Mouse (Mus musculus): Measurements from ENCODE around the gene Kctd12. TPM values are rescaled to one million over a fixed set of nuclear protein-coding genes. Genes with fewer than 3 reads are reported as not detected.

Kctd12 gene
- polyA plus RNA-seq, 1 experiment from 2014 or later, result 12.7 TPM

DNA sequence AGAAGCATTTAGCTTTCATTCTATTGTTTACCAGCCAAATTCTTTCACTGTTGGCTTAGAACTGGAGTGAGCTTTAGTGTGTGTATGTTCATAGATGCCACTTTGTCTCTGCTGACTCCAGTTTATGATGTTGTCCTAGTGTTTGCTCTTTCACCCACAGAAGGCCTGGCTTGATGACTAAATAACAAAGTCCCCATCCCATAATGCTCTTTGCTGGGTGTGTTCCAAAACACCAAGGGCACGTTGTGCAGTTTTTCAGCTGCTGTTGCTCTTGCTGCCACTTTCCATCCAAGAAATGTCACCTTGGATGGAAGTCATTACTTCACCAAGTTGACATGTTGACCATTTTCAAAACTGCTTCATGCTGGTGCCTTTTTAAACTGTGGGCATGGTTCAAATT, 30.5 kb downstream of the Kctd12 start:
- no peaks in the 10 kb centered on the region for H3K27me3 ChIP-seq
- H3K4me2 ChIP-seq (replicated peaks), result no peak overlapping the region
- WGBS, result 71% methylated on average over 1 of the region's 1 CpGs
- H3K27ac ChIP-seq (replicated peaks), result no peak overlapping the region
- H3K36me3 ChIP-seq, result no peaks in the 10 kb centered on the region
- no peak overlapping the region for H3K4me3 ChIP-seq
- H3K4me1 ChIP-seq, result no peaks in the 10 kb centered on the region
- ATAC-seq (replicated peaks), result no peak
- no peak overlapping the region for H3K9ac ChIP-seq (replicated peaks)
- no peaks in the 10 kb centered on the region for H3K9me3 ChIP-seq

DNA sequence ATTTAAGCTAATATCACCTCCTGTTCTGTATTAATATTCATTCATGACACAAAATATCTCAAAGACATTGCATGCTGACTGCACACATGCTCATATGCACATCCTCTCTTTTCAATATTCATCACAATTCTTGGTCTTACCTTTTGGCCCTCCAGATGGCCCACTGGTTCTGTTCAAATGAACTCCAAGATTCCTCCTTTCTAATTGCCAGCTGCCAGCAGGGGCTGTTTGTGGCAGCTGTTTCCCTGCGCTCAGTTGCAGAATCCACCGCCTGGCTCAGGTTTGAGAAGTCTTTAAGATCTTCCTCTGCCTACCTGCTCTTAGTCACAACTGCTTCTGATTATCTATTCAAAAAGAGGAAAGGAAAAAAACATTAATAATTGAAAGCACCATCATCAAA, 34.6 kb downstream of the Kctd12 start:
- no peak for ATAC-seq (replicated peaks)
- H3K27ac ChIP-seq (replicated peaks), result no peak overlapping the region
- H3K4me2 ChIP-seq (replicated peaks), result no peak overlapping the region
- H3K9me3 ChIP-seq, result no peaks in the 10 kb centered on the region
- no peak overlapping the region for H3K9ac ChIP-seq (replicated peaks)
- no peaks in the 10 kb centered on the region for H3K4me1 ChIP-seq
- no peak overlapping the region for H3K4me3 ChIP-seq
- H3K36me3 ChIP-seq, result no peaks in the 10 kb centered on the region
- no peaks in the 10 kb centered on the region for H3K27me3 ChIP-seq
- 69% methylated on average over 2 of the region's 2 CpGs for WGBS

DNA sequence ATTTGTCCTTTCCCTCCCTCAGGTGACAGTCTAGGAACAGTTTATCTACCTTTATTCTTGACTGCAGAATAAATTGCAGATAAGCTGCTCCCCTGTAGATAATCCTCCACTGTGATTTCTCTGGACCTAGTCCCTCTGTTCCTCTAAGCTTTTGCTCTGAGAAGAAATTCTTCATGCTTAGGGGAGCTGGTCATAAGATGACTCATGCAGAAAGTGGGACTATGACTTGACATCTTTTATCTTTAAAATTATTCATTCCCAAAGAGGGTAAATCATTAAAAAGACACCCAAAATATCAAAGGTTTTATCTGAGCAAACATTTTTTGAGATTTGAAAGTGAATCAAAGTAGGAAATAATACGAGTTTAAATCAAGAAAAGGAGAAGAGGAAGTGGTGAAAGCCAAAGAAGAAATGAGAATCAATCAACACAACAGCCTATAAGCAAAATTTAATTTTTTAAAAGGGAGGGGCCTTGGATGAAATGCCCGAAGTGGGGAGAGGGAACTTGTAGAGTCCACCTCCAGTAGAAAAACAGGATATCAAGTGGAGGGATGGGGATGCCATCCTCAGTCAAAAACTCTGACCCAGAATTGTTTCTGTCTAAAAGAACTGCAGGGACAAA, 40.1 kb downstream of the Kctd12 start:
- no peak overlapping the region for H3K4me2 ChIP-seq (replicated peaks)
- H3K4me1 ChIP-seq, result no peaks in the 10 kb centered on the region
- no peaks in the 10 kb centered on the region for H3K9me3 ChIP-seq
- no peak overlapping the region for H3K4me3 ChIP-seq
- H3K27me3 ChIP-seq, result no peaks in the 10 kb centered on the region
- no peak overlapping the region for H3K9ac ChIP-seq (replicated peaks)
- 76% methylated on average over 2 of the region's 2 CpGs for WGBS
- H3K27ac ChIP-seq (replicated peaks), result no peak overlapping the region
- H3K36me3 ChIP-seq, result no peaks in the 10 kb centered on the region
- ATAC-seq (replicated peaks), result no peak

DNA sequence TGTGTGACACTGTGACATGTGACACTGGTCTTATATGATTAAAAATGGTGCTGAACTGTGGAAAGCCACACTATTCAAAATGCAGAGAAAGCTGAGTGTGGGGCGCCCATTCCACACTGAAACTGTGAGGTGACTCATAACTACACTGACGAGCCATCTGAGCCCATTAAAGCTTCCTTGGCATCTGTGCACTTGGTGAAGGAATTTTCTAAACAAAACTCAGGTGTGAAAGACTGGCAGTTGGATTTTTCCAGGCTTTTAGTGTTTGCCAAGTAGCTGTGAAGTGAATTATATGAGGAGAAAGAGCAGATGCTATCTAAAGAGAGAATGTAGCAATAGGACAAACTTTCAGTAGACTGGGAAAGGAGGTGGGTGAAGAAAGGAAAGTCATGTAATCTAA, 47.6 kb downstream of the Kctd12 start:
- Histone ChIP-seq H3K4me2 (replicated peaks) (no peak overlapping the region), H3K27me3 (no peaks in the 10 kb centered on the region), H3K27ac (replicated peaks) (no peak overlapping the region), H3K36me3 (no peaks in the 10 kb centered on the region), H3K4me1 (no peaks in the 10 kb centered on the region), H3K9me3 (no peaks in the 10 kb centered on the region), H3K4me3 (no peak overlapping the region), H3K9ac (replicated peaks) (no peak overlapping the region)
- ATAC-seq (replicated peaks), result no peak
- 74% methylated on average over 2 of the region's 2 CpGs for WGBS

DNA sequence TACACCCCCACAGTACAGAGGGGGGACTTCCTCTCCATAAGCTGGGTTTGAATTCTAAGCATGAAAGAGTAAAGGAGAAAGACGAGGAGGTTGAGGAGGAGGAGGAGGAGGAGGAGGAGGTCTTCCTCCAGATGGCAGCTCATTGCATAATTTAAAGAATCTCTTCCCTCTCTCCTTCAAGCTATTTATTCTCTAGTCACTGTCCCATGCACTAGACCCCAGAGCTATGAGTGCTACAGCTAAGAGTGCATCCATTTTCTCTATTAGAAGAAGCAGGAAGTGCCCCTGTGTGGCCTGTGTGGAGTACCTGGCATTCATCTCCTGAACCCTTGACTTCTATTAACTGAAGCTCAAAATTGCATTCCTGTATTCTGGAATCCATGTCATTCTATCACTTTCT, 51.5 kb downstream of the Kctd12 start:
- Histone ChIP-seq H3K4me2 (replicated peaks) (no peak overlapping the region), H3K9ac (replicated peaks) (no peak overlapping the region), H3K36me3 (no peaks in the 10 kb centered on the region), H3K27me3 (no peaks in the 10 kb centered on the region), H3K4me1 (peaks cover 4% of the 10 kb centered on the region; the same call in 1 of the 2 replicates), H3K27ac (replicated peaks) (no peak overlapping the region), H3K4me3 (no peak overlapping the region), H3K9me3 (no peaks in the 10 kb centered on the region)
- ATAC-seq (replicated peaks), result no peak
- WGBS, result 50% methylated on average over 1 of the region's 1 CpGs

DNA sequence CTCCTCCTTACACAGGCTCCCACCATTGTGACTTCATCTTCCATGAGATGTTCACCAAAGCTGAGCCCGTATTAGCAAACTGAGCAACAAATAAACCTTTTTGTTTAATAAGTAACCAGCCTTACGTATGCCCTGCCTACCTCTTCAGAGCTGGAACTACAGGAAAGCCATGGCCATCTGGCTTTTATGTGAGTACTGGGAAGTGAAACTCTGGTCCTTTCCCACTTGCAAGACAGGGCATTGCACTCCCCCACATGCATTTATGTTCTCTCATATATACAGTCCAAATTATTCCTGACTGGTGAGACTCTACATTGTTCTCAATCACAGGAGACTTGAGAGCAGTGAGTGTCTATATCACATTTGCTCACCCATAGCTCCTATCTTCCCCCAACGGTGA, 52.9 kb downstream of the Kctd12 start:
- Histone ChIP-seq H3K4me3 (no peak overlapping the region), H3K36me3 (no peaks in the 10 kb centered on the region), H3K9ac (replicated peaks) (no peak overlapping the region), H3K9me3 (no peaks in the 10 kb centered on the region), H3K27me3 (no peaks in the 10 kb centered on the region), H3K27ac (replicated peaks) (no peak overlapping the region), H3K4me2 (replicated peaks) (no peak overlapping the region), H3K4me1 (peaks cover 5% of the 10 kb centered on the region; the same call in 1 of the 2 replicates)
- no peak for ATAC-seq (replicated peaks)
- 88% methylated on average over 3 of the region's 3 CpGs for WGBS

DNA sequence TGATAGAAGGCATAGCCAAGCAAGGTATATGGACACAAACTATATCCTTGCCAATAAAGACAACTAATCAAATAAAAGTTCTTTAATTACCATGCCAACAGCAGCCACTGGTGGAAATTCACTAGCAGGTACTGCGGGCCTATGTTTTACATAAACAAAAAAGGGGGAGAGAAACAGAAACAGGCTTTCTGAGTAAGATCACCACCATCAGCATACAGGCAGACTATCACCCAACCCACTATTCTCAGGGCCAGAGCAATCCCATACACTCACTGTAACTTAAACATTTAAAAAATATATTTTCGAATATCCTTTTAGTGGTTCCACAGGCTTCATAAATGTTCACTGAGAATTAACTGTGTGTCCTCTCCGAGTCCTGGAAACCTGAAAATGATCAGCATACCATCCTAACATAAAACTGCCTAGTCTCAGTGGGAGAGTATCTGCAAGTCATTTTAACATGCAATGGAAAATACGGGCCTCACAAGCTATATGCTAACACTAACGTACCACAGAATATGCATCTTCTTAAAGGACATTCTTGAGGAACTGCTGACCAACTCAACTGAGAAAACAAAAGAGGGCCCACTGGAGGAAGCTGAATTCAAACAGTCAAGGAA, 54.5 kb downstream of the Kctd12 start:
- no peak overlapping the region for H3K4me3 ChIP-seq
- H3K4me1 ChIP-seq, result peaks cover 5% of the 10 kb centered on the region; the same call in 1 of the 2 replicates
- H3K27ac ChIP-seq (replicated peaks), result no peak overlapping the region
- H3K9ac ChIP-seq (replicated peaks), result no peak overlapping the region
- no peak overlapping the region for H3K4me2 ChIP-seq (replicated peaks)
- no peaks in the 10 kb centered on the region for H3K27me3 ChIP-seq
- ATAC-seq (replicated peaks), result no peak
- H3K9me3 ChIP-seq, result no peaks in the 10 kb centered on the region
- WGBS, result 91% methylated on average over 5 of the region's 5 CpGs
- H3K36me3 ChIP-seq, result no peaks in the 10 kb centered on the region

Small RNA genes lying within 50 kb of the gene (microRNA-seq; reads per million reads assigned to microRNA genes)
- 0.88 reads per million for gene Mir5130

Other genes with a start within 250 kb of the Kctd12 start
- not detected in 2 replicates for gene Acod1, start 64.3 kb upstream of the Kctd12 start, polyA plus RNA-seq (2015; fragmentation: Nextera tagmentation; extraction: Ambion mirVana)
- 9.0 and 9.8 TPM in 2 replicates for gene Cln5, start 87.6 kb upstream of the Kctd12 start, polyA plus RNA-seq (2015; fragmentation: Nextera tagmentation; extraction: Ambion mirVana)
- 25.2 and 30.3 TPM in 2 replicates for gene Fbxl3, start 116.9 kb upstream of the Kctd12 start, polyA plus RNA-seq (2015; fragmentation: Nextera tagmentation; extraction: Ambion mirVana)

Measured in forebrain, embryonic 15.5 days (tissue).